Mouse (Mus musculus) testis, adult 2 months (tissue): ENCODE data around the gene Arl8b. TPM values are rescaled to one million over a fixed set of nuclear protein-coding genes. Genes with fewer than 3 reads are reported as not detected.

Experiments
- H3K27ac ChIP-seq: fragments of 200-500 bp; 2 replicates; pipeline ENCODE4 v1.5.1; 2012; ENCODE audit warnings: low read depth, low read length; ENCODE audit not compliant: control insufficient read depth, insufficient read depth
- H3K27me3 ChIP-seq: fragments of 200-500 bp; 2 replicates; pipeline ENCODE4 v1.6.1; 2012; ENCODE audit warnings: mild to moderate bottlenecking, low read length, moderate library complexity; ENCODE audit not compliant: control insufficient read depth, insufficient read depth
- H3K36me3 ChIP-seq: fragments of 200-500 bp; 2 replicates; pipeline ENCODE4 v1.6.1; 2012; ENCODE audit warnings: mild to moderate bottlenecking, low read length; ENCODE audit not compliant: control insufficient read depth, insufficient read depth
- H3K4me1 ChIP-seq: fragments of 200-500 bp; 2 replicates; pipeline ENCODE4 v1.6.1; 2012; ENCODE audit warnings: low read length; ENCODE audit not compliant: control insufficient read depth, insufficient read depth
- H3K4me3 ChIP-seq: fragments of 200-500 bp; 2 replicates; pipeline ENCODE4 v1.5.1; 2012; ENCODE audit warnings: low read depth, mild to moderate bottlenecking, low read length, moderate library complexity, mixed read lengths; ENCODE audit not compliant: control insufficient read depth
- CTCF ChIP-seq: fragments of 200-500 bp; IDR thresholded peaks from 2 replicates; pipeline ENCODE4 v1.5.1; 2012; ENCODE audit warnings: low read depth, mild to moderate bottlenecking, inconsistent platforms, low read length, moderate library complexity; ENCODE audit not compliant: control insufficient read depth, insufficient read depth, insufficient replicate concordance
- POLR2A ChIP-seq: fragments of 200-500 bp; IDR thresholded peaks from 2 replicates; pipeline ENCODE4 v1.6.1; 2012; ENCODE audit warnings: low read depth, mild to moderate bottlenecking, inconsistent platforms, low read length, moderate library complexity; ENCODE audit not compliant: control insufficient read depth
- polyA plus RNA-seq: library from polyadenylated mRNA; depleted of rRNA; stranded (reverse); fragments of >200 nt; gene quantifications from 2 replicates; pipeline ENCODE4 v1.2.3, GENCODE M21; 2012; rRNA removed

Arl8b gene
- polyA plus RNA-seq, 1 experiment: 37.0 TPM

- Histone ChIP-seq H3K27me3 (no peaks in the 10 kb centered on the region), H3K27ac (no peak overlapping the region), H3K4me3 (no peak overlapping the region), H3K36me3 (no peaks in the 10 kb centered on the region), H3K4me1 (no peaks in the 10 kb centered on the region)
- no peak for TF ChIP-seq CTCF
- no peak for TF ChIP-seq POLR2A
These were observed 87.5 kb downstream of the Arl8b start for GRCm38 (mm10) chr6:108870421-108870820.

GRCm38 (mm10) chr6:108871251-108871650 is 88.4 kb downstream of the Arl8b start:
- H3K4me1 ChIP-seq: no peaks in the 10 kb centered on the region
- no peak for TF ChIP-seq CTCF
- TF ChIP-seq POLR2A: no peak

More at GRCm38 (mm10) chr6:108871251-108871650, 88.4 kb downstream of the Arl8b start:
- Histone ChIP-seq H3K4me3 (no peak overlapping the region), H3K27ac (no peak overlapping the region), H3K36me3 (no peaks in the 10 kb centered on the region), H3K27me3 (no peaks in the 10 kb centered on the region)

Other genes with a start within 250 kb of the Arl8b start
- 1.8 and 2.2 TPM in 2 replicates for gene Bhlhe40, start 122.5 kb upstream of the Arl8b start, polyA plus RNA-seq
- gene Edem1, start 45.5 kb downstream of the Arl8b start, polyA plus RNA-seq: 5.6 and 7.4 TPM in 2 replicates